Mouse (Mus musculus) cerebellum, adult 2 months (tissue): ENCODE results near the gene Snap91.

Experiments used
- CTCF ChIP-seq: fragments of 200-500 bp; IDR thresholded peaks from 2 replicates; pipeline ENCODE4 v1.5.1; 2011; ENCODE audit warnings: low read depth, mild to moderate bottlenecking, control low read depth, low read length, moderate library complexity, borderline replicate concordance; ENCODE audit not compliant: insufficient read depth
- POLR2A ChIP-seq: fragments of 200-500 bp; IDR thresholded peaks from 2 replicates; pipeline ENCODE4 v1.6.1; 2011; ENCODE audit warnings: low read length, control low read depth, borderline replicate concordance; ENCODE audit not compliant: insufficient read depth

DNA sequence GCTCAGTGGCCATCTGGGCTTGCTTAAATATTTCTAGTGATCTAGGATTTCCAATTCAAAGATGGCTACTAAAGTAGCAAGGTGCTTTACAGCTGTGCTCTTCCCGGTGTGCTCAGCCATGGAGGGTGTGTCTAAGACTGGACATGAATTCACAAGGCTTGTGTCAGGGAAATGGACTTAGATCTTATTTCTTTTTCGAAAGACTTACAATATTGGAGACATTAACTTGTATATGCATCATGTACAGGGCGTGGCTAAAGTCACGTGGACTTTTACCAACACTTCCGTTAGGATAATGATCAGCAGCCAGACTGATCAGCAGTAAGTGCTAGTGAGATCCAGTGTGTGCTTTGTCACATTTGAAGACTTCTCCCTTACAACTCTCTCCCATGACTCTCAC lies 160.2 kb downstream of the Snap91 start:
- TF ChIP-seq POLR2A, result no peak
- TF ChIP-seq CTCF, result no peak
